Mouse (Mus musculus): ENCODE results near the gene Wars.

The Wars gene

GRCm38 (mm10) chr12:108906398-108906797 is 12.4 kb upstream of the Wars start:
- DNase-seq: no peak

GRCm38 (mm10) chr12:108905620-108906302 is 11.8 kb upstream of the Wars start:
- DNase-seq: no peak

DNA sequence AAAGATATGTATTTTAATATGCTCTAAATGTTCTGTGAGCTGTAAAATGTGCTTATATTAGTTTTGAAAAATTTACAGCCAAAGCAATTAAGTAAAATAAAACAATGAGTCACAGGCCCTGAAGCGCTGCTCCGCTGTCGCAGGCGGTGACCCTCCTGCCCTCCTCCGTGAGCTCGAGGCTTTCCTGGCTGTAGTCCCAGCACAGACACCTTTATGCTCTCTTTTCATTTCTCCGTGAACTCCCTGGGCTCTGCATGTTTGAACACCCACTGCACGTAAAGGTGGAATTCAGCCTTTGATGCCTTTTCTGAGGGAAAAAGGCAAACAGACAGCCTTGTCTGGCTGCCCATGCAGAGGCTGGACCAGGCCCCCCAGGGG is 10.3 kb upstream of the Wars start:
- DNase-seq: no peak

GRCm38 (mm10) chr12:108903600-108904275 is 9.8 kb upstream of the Wars start:
- peak; percentile 53 for DNase-seq

DNA sequence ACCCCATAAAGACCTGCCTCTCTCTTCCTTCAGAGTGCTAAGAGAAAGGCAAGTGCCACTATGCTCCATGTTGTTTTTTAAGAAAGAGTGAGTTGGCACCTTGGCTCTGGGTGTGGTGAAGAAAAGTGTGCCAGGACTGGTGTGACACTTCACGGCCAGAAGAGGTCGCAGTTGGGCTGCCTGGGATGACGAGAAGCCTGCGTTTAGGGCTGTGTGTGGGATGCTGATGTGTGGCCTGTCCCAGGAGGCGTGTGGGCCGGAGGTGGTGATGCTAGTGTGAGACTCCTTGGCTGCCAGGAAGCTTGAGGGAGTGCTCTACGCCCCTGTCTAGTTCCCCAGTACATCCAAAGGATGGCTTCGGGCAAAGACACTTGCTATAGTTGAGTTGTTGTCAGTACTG is 9.0 kb upstream of the Wars start:
- peak; percentile 38 for DNase-seq

GRCm38 (mm10) chr12:108901346-108901745 is 7.4 kb upstream of the Wars start:
- no peak for DNase-seq

- no peak for DNase-seq
These were observed 2.0 kb upstream of the Wars start for GRCm38 (mm10) chr12:108896006-108896405.

DNA sequence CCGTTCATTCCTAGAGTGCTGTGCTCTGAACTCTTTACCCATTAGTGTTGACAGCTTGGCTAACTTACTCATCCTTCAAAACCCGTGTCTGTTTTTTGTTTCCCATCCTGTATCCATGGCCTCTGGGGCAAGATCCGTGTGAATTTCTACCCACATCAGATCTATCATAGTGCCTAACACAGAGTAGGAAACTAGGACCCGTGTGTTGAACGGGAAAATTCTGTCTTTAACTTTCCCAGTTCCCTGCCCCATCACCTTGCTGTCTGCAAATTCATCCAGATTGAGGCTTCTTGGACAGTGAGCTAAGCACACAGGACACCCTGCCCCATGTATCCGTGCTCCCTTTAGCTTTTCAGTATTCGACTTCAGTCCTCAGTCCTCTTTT is 450 bp upstream of the Wars start:
- DNase-seq: no peak

DNA sequence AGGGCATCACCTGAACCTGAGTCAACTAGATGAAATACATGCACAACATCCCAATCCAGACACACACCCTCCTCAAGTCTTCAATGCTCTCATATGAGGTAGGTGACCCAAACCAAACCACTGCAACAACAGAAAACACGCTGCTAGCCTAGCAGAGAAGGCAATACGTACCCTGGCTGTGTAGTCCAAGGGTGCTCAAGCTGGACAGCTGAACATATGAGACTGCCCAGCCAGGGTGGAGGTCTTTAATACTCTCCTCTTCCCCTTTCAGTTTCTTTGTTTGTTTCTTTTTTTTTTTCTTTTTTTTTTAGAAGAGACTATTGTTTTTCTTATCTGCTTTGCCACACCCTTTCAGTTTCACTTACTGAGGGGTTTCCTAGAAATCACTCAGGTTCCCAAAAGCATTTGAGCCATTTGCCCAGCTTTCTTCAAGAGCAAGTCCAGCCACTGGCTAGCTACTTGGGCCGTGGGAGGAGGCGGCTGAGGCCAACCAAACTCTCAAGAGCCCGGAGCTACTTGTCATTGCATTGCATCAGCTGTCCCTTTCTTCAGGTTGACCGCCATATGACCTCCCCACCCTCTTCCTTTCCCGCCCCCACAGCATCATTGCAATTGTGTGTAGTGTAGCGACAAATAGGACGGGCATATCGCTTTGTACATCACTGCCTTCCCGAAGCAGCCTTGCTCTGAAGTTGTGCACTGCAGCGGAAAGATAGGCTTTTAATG is 822 bp downstream of the Wars start, which contains the start of gene Wdr25:
Gene Wdr25 (plus strand): TSS at position 643 of the 726 bp plus-strand sequence.
- DNase-seq: no peak

- DNase-seq: no peak
These were observed 5.3 kb downstream of the Wars start for GRCm38 (mm10) chr12:108888632-108889031.

DNA sequence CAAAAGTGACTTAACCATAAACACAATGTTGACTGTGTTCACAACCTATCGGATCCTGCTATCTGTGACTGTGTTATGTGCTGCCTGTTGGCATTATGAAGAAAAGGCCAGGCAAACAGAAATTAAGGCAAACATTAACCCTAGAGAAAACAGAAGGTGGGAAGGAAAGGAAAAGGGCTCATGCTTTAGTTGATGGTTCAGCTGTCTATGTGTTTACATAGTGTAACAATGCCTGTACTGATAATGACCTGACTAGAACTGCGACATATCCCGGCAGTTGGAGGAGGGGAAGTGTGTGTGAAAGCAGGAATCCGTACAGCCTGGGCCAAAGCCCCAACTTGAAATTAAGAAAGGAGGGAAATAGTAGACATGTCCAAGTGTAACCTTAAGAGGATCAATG is 6.9 kb downstream of the Wars start:
- no peak for DNase-seq

DNA sequence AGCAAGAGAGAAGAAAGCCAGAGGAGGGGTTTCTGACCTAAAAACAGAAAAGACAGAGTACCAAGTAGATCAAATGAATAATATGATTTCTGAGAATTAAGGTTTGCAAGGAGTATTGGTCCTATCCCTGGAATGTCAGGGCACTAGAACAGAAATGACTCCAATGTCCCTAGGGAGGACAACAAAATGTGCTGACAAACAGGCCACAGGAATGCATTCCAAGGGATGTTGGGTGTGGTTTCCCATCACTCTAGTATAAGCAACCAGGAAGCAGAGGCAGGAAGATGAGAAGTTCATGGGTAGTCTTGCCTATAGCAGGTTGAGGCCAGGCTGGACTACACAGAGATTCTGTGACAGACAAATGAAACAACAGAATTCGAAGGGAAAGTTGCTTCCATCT is 8.1 kb downstream of the Wars start:
- DNase-seq: no peak

- DNase-seq: no peak
These were observed 11.2 kb downstream of the Wars start for GRCm38 (mm10) chr12:108882776-108883175.

DNA sequence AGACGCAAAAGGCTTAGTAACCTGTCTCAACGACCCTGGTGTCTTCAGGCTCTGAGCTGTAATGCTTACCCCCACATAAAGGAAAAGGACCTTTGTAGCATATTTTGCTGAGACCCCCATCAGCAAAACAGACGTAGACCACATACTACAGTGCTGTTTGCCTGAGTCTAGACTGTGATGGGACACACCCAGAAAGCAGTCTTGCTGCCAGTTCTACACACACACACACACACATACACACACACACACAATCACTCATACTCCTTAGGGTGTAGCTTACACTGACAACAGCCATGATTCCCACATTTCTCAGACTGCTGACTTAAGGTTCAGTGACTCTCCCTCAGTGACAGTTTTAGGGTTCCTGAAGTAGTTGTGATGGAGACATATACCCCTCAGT is 12.8 kb downstream of the Wars start:
- no peak for DNase-seq

GRCm38 (mm10) chr12:108880606-108881005 is 13.4 kb downstream of the Wars start:
- DNase-seq: no peak

- no peak for DNase-seq
These were observed 14.8 kb downstream of the Wars start for GRCm38 (mm10) chr12:108879138-108879537.

- DNase-seq: no peak
These were observed 20.9 kb downstream of the Wars start for GRCm38 (mm10) chr12:108873122-108873521.

DNA sequence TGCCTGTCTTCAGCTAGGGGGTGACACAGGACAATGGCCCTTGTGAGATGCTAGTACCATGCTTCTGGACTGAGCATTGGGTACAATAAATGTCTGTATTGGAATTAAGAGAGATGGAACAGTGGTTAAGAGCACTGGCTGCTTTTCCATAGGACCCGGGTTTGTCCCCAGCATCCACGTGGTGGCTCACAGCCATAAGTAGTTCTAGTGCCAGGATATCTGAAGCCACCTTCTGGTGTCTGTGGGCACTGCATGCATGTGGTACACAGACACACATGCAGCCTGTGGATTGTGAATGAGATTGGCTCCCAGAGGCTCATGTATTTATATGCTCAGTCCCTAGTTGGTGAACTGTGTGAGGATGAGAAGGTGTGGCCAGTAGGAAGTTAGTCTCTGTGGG is 24.4 kb downstream of the Wars start:
- DNase-seq: no peak

GRCm38 (mm10) chr12:108865007-108865494 is 28.9 kb downstream of the Wars start:
- no peak for DNase-seq

DNA sequence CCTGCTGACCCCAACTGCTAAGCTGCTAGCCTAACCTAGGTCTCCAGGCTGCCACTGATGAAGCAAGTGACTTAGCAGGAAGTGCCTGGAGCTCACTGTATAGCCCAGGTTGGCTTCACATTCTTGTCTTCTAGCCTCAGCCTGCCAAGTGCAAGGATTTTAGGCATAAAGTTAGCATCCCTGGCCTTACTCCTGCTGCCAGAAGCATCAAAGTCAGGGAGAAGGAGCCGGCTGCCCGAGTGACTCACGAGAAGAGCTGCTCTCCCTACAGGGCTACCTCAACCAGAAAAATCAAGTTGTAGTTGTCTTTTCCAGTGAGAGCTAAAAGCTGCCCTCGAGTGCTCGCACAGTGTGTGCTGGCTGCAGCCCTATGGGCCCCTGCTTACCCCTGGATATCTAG is 35.5 kb downstream of the Wars start:
- no peak for DNase-seq

GRCm38 (mm10) chr12:108857589-108858184 is 36.3 kb downstream of the Wars start:
- DNase-seq: no peak

- no peak for DNase-seq
These were observed 36.9 kb downstream of the Wars start for GRCm38 (mm10) chr12:108857109-108857508.

DNA sequence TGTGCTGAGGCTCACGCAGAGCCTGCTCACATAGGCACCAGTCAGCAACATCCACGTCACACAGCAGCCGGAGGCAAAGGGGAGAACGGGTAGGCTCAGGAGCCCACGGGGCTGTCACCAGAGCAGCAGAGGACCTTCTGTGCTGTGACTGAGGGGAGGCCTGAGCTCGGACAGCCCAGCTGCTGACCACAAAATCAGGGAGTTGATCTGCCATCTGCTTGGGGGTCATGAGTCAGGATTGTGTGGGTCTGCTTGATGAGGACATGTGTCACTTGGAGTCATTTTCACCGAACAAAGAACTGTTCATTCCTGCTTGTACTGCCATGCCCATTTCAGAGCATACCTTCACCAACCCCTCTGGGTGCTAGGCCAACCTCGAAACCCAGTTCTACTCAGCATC is 37.8 kb downstream of the Wars start:
- DNase-seq: no peak

DNA sequence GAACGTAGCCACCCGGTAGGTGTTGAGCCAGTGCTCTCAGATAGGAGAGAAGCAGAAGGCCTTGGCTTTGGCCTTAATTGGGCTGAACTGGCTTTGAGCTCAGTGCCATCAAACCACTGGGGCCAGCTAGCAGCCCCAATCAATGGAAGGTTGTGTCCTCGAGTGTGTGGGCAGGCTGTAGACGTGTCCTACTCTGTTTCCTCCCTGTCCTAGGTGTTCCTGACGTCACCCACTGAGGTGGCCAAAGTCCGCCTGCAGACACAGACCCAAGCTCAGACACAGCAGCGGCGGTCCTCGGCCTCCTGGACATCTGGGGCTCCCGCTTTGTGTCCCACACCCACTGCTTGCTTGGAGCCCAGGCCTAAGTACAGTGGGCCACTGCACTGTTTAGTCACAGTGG is 38.9 kb downstream of the Wars start:
- DNase-seq: no peak
